Mouse (Mus musculus): ENCODE data around the gene Hrh1.
"Not testable (repeated sequence)": the region's sequence is repeated elsewhere in the genome, so short reads cannot be mapped to it uniquely, and the experiment has no call there.

Gene Hrh1

DNA sequence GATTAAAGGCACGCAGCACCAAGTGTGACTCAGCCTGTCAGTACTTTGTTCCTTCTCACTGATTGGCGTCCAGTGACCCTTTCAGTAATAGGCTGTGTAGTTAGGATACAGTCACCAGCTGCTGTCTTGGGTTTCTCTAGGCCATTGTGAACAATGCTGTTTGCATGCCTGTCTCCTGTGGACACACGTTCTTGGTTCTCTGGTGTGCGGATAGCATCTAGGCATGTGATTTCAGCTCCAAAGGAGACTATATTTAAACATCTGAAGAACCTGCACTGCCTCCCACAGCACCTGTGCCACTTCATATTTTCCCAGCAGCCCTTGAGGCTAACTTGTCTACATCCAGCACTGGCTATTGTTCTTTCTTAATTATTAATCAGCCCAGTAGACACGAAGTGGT is 75.8 kb downstream of the Hrh1 start:
- no peak for DNase-seq

DNA sequence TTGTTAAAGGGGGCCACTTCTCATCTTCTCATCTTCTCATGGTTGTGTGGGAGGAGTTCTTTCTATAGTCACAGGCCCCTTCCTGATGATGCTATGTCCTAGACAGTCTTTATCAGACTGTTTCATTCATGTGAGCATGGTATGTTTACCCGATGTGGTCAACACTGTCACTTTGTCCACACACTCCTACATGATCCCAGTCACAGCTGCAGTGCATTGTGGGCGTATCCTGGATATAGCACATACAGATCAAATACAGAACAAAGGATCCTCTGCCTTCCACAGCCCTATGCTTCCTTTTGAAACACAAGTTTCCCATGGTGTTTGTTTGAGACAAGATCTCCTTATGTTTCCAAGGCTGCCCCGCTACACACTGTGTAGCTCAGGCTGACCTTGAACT is 76.3 kb downstream of the Hrh1 start:
- no peak for DNase-seq

DNA sequence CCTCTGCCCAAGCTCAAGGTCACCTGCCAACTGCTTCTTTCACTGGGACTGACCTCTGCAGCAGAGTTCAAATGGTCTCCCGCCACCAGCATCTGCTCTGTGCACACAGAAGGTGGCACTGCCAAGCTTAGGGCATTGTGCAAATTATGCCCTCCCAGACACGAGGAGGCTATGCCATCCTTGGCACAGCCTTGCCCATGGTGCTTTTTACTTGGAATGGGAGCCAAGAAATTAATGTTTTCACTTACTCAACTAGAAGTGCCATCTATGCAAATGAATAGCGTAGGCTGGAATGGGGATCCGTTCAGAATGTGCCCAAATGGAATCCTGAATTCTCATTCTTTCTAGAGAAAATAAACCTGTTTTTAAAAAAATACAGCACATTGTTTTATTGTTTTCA is 77.2 kb downstream of the Hrh1 start:
- DNase-seq: no peak

DNA sequence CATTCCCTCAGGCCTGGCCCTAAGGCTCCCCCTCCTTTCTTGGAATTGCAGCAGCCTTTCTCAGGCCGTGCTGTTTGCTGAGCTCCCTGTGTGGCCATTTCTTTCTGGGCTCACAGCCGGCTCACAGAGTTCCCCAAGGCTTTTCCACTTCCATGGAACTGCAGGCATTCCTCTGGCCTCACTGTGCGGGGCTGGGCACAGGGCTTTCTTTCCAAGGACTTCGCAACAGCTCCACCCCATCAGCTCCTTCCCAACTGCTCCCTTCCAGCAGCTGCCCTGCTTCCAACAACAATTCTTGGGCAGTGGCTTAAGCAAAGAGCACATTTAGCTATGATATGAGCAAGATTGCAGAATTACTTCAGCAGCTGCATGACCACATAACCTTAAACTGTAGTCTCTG is 81.0 kb downstream of the Hrh1 start:
- DNase-seq: no peak

DNA sequence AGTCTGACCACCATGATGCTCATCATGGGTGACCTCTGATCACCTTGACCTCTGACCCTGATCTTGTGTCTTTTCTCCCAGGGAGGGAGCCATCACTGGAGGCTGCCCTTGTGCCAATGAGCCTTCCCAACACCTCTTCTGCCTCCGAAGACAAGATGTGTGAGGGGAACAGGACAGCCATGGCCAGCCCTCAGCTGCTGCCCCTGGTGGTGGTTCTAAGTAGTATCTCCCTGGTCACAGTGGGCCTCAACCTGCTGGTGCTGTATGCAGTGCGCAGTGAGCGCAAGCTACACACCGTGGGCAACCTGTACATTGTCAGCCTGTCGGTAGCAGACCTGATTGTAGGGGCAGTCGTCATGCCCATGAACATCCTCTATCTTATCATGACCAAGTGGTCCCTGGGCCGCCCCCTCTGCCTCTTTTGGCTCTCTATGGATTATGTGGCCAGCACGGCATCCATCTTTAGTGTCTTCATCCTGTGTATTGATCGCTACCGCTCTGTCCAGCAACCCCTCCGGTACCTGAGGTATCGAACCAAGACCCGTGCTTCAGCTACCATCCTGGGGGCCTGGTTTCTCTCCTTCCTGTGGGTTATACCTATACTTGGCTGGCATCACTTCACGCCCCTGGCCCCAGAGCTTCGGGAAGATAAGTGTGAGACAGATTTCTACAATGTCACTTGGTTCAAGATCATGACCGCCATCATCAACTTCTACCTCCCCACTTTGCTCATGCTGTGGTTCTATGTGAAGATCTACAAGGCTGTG is 82.1 kb downstream of the Hrh1 start:
- no peak for DNase-seq

DNA sequence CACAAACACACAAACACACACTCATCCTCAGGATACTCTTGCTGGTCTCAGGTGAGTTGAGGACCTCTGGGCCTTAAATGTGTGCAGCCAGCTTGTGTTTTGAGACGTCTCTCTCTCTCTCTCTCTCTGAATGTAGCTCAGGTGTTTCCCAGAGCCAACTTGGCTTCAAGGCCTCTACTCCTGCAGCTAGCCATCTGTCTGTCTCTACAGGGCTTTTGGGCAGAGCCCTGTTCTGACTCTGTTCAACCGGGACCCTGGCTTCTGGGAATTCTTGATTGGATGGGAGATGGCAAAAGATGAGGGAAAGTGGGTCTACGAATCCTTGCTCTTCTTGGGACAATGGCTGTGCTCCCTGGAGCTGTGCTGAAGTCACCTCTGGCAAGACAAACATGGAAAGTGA is 91.6 kb downstream of the Hrh1 start:
- DNase-seq: no peak

DNA sequence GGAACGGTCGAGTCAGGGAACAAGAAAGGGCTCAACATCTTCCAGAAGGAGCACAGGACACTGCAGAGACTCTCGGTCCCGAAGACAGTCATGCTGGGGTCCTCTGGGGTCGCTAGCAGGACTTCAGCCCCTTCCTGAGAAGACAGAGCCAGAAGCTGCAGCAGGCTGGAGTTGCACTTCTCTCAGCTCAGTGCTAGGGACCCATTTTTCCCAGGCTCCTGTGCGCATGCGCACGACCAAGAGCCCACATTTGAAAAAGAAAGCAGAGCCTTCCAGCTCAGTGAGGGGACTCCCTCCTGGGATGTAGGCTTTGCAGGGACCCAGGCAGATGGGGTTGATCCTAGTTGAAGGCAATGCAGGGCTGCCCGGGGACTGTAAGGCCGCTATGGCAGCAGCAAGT is 94.9 kb downstream of the Hrh1 start:
- DNase-seq: not testable (repeated sequence)

DNA sequence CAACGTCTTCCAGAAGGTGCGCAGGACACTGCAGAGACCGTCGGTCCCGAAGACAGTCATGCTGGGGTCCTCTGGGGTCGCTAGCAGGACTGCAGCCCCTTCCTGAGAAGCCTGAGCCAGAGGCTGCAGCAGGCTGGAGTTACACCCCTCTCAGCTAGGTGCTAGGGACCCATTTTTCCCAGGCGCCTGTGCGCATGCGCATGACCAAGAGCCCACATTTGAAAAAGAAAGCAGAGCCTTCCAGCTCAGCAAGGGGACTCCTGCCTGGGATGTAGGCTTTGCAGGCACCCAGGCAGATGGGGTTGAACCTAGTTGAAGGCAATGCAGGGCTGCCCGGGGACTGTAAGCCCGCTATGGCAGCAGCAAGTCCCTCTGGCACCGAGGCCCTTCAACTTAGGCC is 97.3 kb downstream of the Hrh1 start:
- DNase-seq: peak; percentile 48

DNA sequence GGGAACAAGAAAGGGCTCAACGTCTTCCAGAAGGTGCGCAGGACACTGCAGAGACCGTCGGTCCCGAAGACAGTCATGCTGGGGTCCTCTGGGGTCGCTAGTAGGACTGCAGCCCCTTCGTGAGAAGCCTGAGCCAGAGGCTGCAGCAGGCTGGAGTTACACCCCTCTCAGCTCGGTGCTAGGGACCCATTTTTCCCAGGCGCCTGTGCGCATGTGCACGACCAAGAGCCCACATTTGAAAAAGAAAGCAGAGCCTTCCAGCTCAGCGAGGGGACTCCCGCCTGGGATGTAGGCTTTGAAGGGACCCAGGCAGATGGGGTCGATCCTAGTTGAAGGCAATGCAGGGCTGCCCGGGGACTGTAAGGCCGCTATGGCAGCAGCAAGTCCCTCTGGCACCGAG is 116.3 kb downstream of the Hrh1 start:
- DNase-seq: peak; percentile 18

DNA sequence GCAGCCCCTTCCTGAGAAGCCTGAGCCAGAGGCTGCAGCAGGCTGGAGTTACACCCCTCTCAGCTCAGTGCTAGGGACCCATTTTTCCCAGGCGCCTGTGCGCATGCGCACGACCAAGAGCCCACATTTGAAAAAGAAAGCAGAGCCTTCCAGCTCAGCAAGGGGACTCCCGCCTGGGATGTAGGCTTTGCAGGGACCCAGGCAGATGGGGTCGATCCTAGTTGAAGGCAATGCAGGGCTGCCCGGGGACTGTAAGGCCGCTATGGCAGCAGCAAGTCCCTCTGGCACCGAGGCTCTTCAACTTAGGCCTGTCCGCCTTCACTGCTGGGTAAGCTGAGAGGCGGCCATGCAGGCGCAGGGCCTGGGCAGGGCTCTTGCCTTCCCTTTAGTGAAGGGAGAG is 131.0 kb downstream of the Hrh1 start:
- DNase-seq: not testable (repeated sequence)

Measured in right cerebral cortex, postnatal 14 days (tissue).